Mouse (Mus musculus) hindbrain, embryonic 16.5 days (tissue): ENCODE data around the gene Cyp46a1. TPM values are rescaled to one million over a fixed set of nuclear protein-coding genes. Genes with fewer than 3 reads are reported as not detected.

Source experiments
- ATAC-seq: fragments of 200-750 bp; cut with Nextera tagmentation; 2 replicates; pipeline ENCODE4 v1.8.0; 2017; ENCODE audit warnings: moderate TSS enrichment, moderate library complexity
- H3K27ac ChIP-seq: fragments of 300-500 bp; sonication (generic); 2 replicates; pipeline ENCODE4 v1.5.1; 2014; ENCODE audit warnings: low read depth, mild to moderate bottlenecking, control low read depth, low read length, moderate library complexity
- H3K27me3 ChIP-seq: fragments of 300-500 bp; sonication (generic); replicated peaks from 2 replicates; pipeline ENCODE4 v1.6.1; 2014; ENCODE audit warnings: low read length; ENCODE audit not compliant: control insufficient read depth, insufficient read depth
- H3K36me3 ChIP-seq: fragments of 300-500 bp; sonication (generic); 2 replicates; pipeline ENCODE4 v1.6.1; 2014; ENCODE audit warnings: mild to moderate bottlenecking, low read length, moderate library complexity, mixed read lengths; ENCODE audit not compliant: control insufficient read depth, insufficient read depth
- H3K4me1 ChIP-seq: fragments of 300-500 bp; sonication (generic); 2 replicates; pipeline ENCODE4 v1.6.1; 2014; ENCODE audit warnings: low read depth, low read length; ENCODE audit not compliant: control insufficient read depth, insufficient read depth
- H3K4me2 ChIP-seq: fragments of 300-500 bp; sonication (generic); 2 replicates; pipeline ENCODE4 v1.6.1; 2014; ENCODE audit warnings: mild to moderate bottlenecking, low read length, control low read depth, moderate library complexity
- H3K4me3 ChIP-seq: fragments of 300-500 bp; sonication (generic); 2 replicates; pipeline ENCODE4 v1.5.1; 2014; ENCODE audit warnings: mild to moderate bottlenecking, low read length, control low read depth, moderate library complexity
- H3K9ac ChIP-seq: fragments of 300-500 bp; sonication (generic); 2 replicates; pipeline ENCODE4 v1.6.1; 2014; ENCODE audit warnings: low read depth, mild to moderate bottlenecking, control low read depth, low read length, moderate library complexity
- H3K9me3 ChIP-seq: fragments of 300-500 bp; sonication (generic); 2 replicates; pipeline ENCODE4 v1.6.1; 2014; ENCODE audit warnings: mild to moderate bottlenecking, low read length, moderate library complexity; ENCODE audit not compliant: control insufficient read depth
- WGBS: fragments of 180-500 bp; shearing (Covaris S2); extraction: QIAGEN DNeasy Blood & Tissue Kit; methylation state at CpG from one replicate; pipeline ENCODE4 v1.1.7; 2014; 5-methylcytosine and 5-hydroxymethylcytosine counted together
- polyA plus RNA-seq: library from polyadenylated mRNA; unstranded; fragments of >200 nt; fragmentation: Nextera tagmentation; extraction: Ambion mirVana; gene quantifications from 2 replicates; pipeline ENCODE4 v1.2.1, GENCODE M21; 2015

Cyp46a1 gene
- polyA plus RNA-seq, 1 experiment from 2014 or later = 40.1 TPM

DNA sequence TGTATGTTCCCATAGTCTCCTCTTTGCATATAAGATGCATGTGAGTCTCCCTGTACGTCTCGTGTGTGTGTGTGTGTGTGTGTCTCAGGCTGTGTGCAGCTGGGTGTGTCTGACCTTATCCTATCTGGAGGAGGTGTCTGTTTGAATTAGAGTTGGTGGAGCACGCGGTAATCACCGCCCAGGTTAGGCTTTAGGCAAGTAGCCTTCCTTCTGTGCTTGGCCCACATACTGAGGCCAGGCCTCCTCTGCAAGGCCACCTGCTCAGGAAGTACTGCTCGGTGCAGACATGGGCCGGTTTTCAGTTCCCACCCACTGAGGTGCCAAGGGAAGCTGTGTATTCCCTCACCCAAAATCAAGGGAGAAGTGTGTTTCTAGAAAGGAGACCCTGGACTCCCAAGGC lies 31.7 kb downstream of the Cyp46a1 start:
- ATAC-seq = no peak
- Histone ChIP-seq H3K4me3 (no peak overlapping the region), H3K4me2 (no peak overlapping the region), H3K9ac (no peak overlapping the region), H3K36me3 (no peaks in the 10 kb centered on the region), H3K9me3 (no peaks in the 10 kb centered on the region), H3K27me3 (no peaks in the 10 kb centered on the region), H3K4me1 (no peaks in the 10 kb centered on the region), H3K27ac (no peak overlapping the region)
- WGBS = 74% methylated on average over 7 of the region's 7 CpGs

DNA sequence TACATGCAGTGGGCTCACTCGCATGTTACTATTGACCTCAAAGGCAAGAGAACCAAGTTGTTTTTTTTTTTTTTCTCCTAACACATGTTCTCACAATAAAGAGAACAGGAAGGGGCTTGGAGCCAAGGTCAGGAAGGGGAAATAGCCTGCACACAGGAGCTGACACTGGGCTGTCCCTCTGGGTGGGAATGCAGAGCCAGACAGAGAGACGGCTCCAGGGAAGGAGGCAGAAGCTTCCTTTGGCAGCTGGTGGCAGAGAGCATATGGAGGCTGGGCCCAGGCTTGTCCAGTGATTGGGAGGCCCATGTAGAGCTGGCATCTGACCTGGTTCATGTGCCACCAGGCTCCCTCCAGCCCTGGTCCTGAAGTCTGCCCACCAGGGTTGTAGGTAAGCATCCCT lies 33.7 kb downstream of the Cyp46a1 start:
- 77% methylated on average over 2 of the region's 2 CpGs for WGBS
- Histone ChIP-seq H3K27ac (no peak overlapping the region), H3K27me3 (no peaks in the 10 kb centered on the region), H3K9me3 (no peaks in the 10 kb centered on the region), H3K4me2 (no peak overlapping the region), H3K9ac (no peak overlapping the region), H3K4me3 (no peak overlapping the region), H3K36me3 (no peaks in the 10 kb centered on the region), H3K4me1 (no peaks in the 10 kb centered on the region)
- no peak for ATAC-seq

DNA sequence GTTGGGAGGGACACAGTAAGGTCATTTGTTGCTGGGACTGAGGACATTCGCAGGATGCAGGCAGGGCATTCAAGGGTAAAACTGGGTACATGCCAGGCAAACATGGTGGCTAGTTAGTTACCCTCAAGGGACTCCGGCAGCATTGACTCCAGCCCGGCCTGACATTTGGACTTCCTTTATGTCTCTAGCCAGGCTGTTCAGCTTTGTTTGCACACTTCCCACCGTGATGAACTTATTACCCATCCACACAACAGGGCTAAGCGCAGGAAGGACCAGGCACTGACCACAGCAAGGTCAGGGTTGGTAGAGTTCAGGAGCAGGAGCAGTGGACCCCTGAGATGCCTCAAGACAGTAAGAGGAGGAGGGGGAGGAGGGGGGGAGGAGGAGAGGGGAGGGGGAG lies 34.7 kb downstream of the Cyp46a1 start:
- H3K36me3 ChIP-seq = no peaks in the 10 kb centered on the region

DNA sequence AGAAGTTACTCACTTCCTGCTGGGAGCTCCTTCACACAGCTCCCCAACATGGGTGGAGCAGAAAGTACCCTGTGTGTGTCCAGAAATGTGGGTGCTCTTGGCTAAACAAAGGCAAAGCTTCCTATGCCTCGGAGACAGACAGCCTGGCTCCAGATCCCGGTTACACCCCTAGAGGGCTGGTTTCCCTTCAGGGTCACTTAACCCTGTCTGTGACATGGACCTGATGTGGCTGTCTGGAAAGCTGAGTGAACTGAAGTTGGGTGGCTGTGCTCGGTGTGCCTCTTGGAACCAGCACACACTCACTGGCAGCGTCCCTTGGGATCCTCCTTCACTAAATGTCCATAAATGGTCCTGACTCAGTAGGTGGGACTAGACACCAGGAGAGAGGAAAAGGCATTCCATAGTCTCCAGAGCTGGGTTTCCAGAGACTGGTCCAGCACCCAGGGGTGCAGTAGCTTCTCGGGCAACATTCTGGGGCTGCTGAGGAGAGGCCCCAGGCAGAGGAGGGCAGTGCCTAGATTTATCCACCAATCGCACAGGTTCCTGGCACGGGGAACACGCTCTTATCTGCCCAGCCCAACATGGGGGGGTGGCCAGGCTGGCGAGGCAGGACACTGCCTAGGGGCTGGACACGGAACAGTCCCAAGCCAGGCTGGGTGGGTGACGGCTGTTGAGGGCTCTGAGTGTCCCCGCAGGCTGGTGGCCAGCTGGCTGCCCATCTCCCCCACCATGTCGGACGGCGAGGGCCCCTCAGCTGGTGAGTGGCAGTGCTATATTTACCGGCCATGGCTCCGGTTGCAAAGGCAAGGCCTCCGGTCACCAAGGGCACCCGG lies 36.6 kb downstream of the Cyp46a1 start, which contains the start of gene Eml1:
Gene Eml1, plus strand, starts transcription at position 362 of the 833 bp plus-strand sequence.
- H3K27ac ChIP-seq = no peak within 1 kb of the TSS
- no peak within 1 kb of the TSS for H3K4me3 ChIP-seq
- ATAC-seq = no peak
- no peak within 1 kb of the TSS for H3K4me2 ChIP-seq
- H3K9ac ChIP-seq = no peak within 1 kb of the TSS; the same call in 1 of the 2 replicates
- H3K36me3 ChIP-seq = no peaks in the 10 kb centered on the region
- WGBS = 72% methylated on average over 18 of the region's 19 CpGs
- no peaks in the 10 kb centered on the region for H3K9me3 ChIP-seq
- no peaks in the 10 kb centered on the region for H3K4me1 ChIP-seq
- no peaks in the 10 kb centered on the region for H3K27me3 ChIP-seq

More for the DNA sequence above, 34.7 kb downstream of the Cyp46a1 start:
- no peak overlapping the region for H3K4me3 ChIP-seq
- no peak overlapping the region for H3K4me2 ChIP-seq
- H3K4me1 ChIP-seq = no peaks in the 10 kb centered on the region
- WGBS = 41% methylated on average over 5 of the region's 5 CpGs
- no peak overlapping the region for H3K9ac ChIP-seq
- no peak for ATAC-seq
- no peaks in the 10 kb centered on the region for H3K9me3 ChIP-seq
- H3K27ac ChIP-seq = no peak overlapping the region
- H3K27me3 ChIP-seq = no peaks in the 10 kb centered on the region

DNA sequence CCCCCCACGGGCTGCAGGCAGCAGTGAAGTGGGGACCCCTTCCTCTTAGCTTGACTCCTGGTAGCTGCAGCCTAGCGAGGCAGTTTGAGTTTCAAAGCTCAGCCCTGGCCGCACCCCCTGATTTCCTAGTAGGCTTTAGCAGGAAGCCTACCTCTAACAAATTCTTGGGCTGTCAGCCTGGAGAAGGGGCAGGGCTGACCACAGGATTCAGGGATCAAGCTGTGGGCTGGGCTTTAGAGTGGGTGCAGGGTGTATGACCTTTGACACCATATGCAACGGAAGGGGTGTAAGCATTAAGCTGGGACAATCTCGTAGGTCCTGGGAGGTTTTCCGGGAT lies 37.2 kb downstream of the Cyp46a1 start:
- no peaks in the 10 kb centered on the region for H3K4me1 ChIP-seq
- no peak overlapping the region for H3K27ac ChIP-seq
- H3K4me2 ChIP-seq = no peak overlapping the region
- no peaks in the 10 kb centered on the region for H3K9me3 ChIP-seq
- H3K36me3 ChIP-seq = no peaks in the 10 kb centered on the region
- no peak for ATAC-seq
- no peak overlapping the region for H3K4me3 ChIP-seq
- 81% methylated on average over 6 of the region's 6 CpGs for WGBS
- H3K9ac ChIP-seq = no peak overlapping the region; the same call in 1 of the 2 replicates
- H3K27me3 ChIP-seq = no peaks in the 10 kb centered on the region

DNA sequence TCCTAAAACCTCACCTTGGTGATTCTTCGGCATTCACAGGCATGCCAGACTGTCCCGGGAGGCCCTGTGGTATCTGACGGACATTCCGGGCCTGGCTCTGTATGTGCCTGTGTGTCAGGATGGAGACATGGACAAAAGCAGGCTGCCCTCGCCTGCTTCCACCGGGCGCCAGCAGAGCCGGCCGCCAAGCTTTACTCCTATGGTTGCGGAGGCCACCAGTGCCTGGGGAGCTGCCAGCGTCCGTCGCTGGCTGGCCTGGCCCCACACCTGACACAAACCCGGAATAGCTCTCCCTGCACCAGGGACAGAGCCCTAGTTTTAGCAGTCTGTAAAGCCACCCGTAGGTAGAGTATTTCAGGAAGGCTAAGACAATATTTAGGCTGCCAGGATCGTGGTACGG lies 38.1 kb downstream of the Cyp46a1 start:
- H3K9me3 ChIP-seq = no peaks in the 10 kb centered on the region
- H3K9ac ChIP-seq = no peak overlapping the region
- no peak overlapping the region for H3K27ac ChIP-seq
- WGBS = 61% methylated on average over 17 of the region's 17 CpGs
- H3K27me3 ChIP-seq = no peaks in the 10 kb centered on the region
- no peak; the same call in 1 of the 2 replicates for ATAC-seq
- H3K4me2 ChIP-seq = no peak overlapping the region
- no peaks in the 10 kb centered on the region for H3K4me1 ChIP-seq
- H3K36me3 ChIP-seq = no peaks in the 10 kb centered on the region
- no peak overlapping the region for H3K4me3 ChIP-seq

DNA sequence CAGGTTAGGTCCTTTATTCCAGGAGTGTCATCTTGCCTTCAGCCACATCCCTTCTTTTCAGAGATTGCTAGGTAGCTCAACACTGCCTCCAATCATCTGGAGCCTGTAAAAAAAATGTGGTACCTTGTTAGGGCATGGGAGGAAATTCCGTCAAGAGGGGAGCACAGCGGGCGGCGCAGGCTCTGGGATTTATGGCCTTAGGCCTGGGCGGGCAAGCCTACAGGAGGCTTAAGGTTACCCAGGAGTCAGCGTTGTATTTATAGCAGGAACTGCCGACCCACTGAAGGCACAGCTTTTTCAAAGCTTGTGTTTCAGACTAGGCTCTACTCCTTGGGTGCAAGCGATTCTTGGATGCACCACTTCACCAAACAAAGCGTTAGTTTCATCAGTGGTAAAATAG lies 39.4 kb downstream of the Cyp46a1 start:
- Histone ChIP-seq H3K36me3 (no peaks in the 10 kb centered on the region), H3K9me3 (no peaks in the 10 kb centered on the region), H3K27ac (no peak overlapping the region), H3K4me1 (no peaks in the 10 kb centered on the region), H3K27me3 (no peaks in the 10 kb centered on the region), H3K9ac (no peak overlapping the region), H3K4me2 (no peak overlapping the region), H3K4me3 (no peak overlapping the region)
- ATAC-seq = no peak
- 75% methylated on average over 9 of the region's 9 CpGs for WGBS

DNA sequence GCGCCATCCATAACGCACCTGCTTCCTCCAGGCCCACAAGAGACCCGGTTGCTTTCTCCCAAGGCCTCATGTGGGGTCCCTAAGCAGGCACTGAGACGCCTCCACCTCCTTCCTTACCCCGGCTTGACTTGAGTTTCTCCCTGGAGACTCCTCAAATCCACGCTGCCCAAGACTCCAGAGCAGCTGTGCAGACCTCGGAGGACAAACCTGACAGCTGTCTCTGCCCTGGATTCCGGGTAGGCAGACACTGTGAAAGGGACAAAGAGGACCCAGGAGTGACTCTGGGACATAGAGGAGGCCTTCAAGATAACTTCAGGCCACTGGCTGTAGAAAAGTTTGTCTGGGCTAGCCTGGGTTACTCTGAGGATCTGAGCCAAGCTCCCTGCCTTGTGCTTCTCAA lies 40.5 kb downstream of the Cyp46a1 start:
- 73% methylated on average over 8 of the region's 8 CpGs for WGBS
- no peaks in the 10 kb centered on the region for H3K4me1 ChIP-seq
- no peak overlapping the region for H3K4me2 ChIP-seq
- no peaks in the 10 kb centered on the region for H3K36me3 ChIP-seq
- H3K9me3 ChIP-seq = no peaks in the 10 kb centered on the region
- no peak overlapping the region for H3K9ac ChIP-seq
- H3K4me3 ChIP-seq = no peak overlapping the region
- no peaks in the 10 kb centered on the region for H3K27me3 ChIP-seq
- H3K27ac ChIP-seq = no peak overlapping the region
- ATAC-seq = no peak

DNA sequence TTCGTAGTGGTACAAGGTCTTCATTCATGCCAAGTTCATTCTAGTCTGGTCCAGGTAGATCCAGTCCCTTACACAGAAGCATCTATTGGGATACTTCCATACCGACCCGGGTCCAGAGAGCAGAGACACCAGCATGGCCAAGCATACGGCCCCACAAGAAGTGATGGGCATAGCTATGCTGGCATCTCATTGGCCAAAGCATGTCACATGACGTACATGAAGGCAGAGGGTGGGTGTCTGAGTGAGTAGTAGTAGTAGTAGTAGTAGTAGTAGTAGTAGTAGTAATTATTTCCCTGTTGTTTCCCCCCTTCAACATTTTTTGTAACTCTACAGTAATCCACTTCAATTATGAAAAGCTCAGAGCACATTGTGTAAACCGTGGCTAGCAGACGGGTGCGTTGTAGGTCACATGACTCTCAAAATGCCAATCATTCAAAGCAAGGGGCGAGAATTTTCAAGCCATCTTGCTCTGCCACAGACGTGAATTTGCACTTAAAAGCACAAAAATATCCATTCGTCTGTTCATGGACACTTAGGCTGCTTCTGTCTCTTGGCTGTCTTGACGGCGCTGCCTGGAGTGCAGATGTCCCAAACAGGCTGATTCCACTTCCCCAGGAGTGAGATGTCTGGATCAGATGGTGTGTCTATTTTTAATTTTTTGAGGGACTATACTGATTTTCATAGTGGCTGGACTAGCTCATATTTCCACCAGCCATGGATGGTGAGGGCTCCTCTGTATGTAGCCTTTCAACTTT lies 44.4 kb downstream of the Cyp46a1 start:
- H3K4me1 ChIP-seq = no peaks in the 10 kb centered on the region
- WGBS = 82% methylated on average over 13 of the region's 13 CpGs
- no peaks in the 10 kb centered on the region for H3K36me3 ChIP-seq
- no peak overlapping the region for H3K27ac ChIP-seq
- no peak overlapping the region for H3K9ac ChIP-seq
- no peaks in the 10 kb centered on the region for H3K9me3 ChIP-seq
- ATAC-seq = no peak
- no peaks in the 10 kb centered on the region for H3K27me3 ChIP-seq
- H3K4me2 ChIP-seq = no peak overlapping the region
- H3K4me3 ChIP-seq = no peak overlapping the region
